Mouse (Mus musculus) stomach, postnatal 0 days (tissue): ENCODE measurements around the gene Olfr1380.

Source experiments
- CTCF ChIP-seq: IDR thresholded peaks from 2 replicates; pipeline ENCODE4 v1.5.1; 2016; ENCODE audit warnings: antibody characterized with exemption, low read depth, mild to moderate bottlenecking, moderate library complexity
- EP300 ChIP-seq: optimal IDR thresholded peaks from 2 replicates; pipeline ENCODE3; 2016; ENCODE audit warnings: antibody characterized with exemption

DNA sequence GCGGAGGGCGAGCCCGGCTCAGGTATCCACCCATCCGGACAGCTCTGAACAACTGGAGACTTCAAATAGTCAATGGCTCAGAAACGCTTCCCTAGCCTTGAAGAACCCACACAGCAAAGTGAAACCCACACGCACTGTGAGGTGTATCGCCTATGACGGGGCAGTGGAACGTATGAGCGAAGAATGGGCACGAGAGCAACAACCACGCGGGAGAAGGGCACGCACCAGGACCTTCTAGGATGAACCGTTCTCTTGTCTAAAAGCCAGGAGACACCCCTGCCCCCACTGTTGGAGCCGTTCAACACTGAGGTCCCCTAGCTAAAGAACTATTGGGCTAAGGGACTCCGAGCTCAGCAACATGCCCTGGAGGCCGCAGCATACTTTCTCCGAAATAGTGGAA lies 33.5 kb downstream of the Olfr1380 start:
- no peak for TF ChIP-seq CTCF
- TF ChIP-seq EP300, result no peak
